Mouse (Mus musculus): Measurements from ENCODE around the gene 1700019D03Rik.

DNA sequence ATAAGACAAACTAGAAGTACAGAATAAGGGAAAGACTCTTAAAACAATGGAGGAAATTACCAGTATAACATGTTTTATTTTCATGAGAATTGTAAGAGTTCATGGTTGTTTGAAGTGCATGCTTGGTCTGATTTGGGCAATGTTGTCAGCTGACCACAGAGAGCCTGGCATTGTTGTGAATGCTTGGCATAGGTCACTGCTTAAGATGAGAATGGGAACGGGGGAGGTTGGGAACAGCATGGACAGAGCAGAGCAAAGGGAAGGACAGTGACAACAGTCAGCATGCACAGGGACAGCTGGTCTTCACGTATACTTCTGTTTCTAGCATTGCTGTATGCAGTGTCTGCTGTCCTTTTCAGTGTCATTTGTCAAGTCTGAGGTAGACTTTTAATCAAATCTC, 135.8 kb downstream of the 1700019D03Rik start:
- no peak for TF ChIP-seq POLR2A (IDR thresholded peaks at IDR 0.05; ENCODE audit: low read depth, low read length)
- no peak for TF ChIP-seq CTCF (IDR thresholded peaks at IDR 0.05; ENCODE audit: extremely low read depth, insufficient read length, insufficient replicate concordance, low read depth, low read length)

Data from small intestine, adult 2 months (tissue).